Mouse (Mus musculus): Measurements from ENCODE around the gene Gab1.

Gab1 gene

DNA sequence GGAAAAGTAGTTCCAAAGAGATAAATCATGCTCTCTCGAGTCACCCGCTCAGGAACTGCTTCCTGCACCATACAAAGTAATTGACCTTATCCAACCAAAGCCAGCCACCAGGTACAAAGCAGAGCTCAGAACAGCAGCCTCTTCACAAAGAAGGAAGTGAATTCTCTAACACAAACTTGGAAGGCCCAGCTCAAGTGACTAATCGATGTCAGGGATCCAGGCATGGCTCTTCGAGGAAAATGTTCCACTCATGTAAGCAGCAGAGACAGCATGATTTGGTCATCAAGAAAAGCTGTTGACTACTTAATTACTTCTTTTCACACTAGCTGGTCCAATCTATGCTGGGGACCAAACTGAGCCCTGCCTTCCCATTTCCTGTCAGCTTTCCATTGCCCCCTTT is 69.4 kb downstream of the Gab1 start:
- DNase-seq (ENCODE audit: low spot score), result no peak

DNA sequence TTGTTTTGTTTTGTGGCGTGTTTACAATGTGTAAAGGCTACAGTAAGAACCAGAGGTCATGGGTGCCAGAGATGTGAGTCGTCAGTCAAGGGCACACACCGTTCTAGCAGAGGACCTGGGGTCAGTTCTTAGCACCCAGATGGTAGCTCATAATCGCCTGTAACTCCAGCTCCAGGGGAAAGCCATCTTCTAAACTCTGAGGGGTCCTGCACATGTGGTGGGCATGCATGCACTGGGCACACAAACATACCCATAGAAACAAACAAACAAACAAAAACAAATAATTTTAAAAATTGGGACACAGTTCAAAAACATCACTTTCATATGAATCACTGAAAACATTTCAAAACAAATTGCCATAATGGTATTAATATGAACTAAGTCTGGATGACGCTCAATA is 69.9 kb downstream of the Gab1 start:
- DNase-seq (ENCODE audit: low spot score), result no peak

DNA sequence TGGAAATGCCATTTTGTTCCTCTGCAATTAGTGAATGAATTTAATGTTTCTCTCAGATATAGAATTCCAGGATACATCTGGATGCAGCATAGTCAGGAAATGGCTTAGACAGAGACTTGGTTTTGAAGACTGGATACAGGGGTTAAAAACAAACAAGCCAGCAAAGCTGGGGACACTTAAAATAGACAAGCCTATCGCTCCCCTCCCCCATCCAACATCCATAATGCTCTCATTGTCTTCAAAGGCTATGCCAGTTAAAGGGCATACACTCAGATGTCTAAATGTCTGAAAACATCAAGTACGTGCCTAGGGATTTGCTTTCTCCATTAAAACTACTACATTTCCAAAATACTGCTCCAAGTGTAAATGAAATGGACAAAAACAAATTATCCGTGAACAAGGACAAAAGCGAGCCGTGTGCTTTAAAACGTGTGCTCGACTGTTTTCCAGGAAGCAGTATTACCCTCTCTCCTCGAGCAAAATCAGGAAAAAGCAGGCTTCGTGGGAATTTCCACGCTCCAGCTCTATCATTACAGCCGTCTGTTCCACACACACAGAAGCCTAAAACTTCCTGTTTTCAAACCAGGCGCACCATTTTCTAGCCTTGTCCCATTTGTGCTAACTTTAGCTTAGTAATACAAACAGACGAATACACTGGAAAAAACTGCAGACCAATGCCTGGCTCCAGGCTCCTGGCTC is 72.4 kb downstream of the Gab1 start:
- DNase-seq (ENCODE audit: low spot score), result no peak

DNA sequence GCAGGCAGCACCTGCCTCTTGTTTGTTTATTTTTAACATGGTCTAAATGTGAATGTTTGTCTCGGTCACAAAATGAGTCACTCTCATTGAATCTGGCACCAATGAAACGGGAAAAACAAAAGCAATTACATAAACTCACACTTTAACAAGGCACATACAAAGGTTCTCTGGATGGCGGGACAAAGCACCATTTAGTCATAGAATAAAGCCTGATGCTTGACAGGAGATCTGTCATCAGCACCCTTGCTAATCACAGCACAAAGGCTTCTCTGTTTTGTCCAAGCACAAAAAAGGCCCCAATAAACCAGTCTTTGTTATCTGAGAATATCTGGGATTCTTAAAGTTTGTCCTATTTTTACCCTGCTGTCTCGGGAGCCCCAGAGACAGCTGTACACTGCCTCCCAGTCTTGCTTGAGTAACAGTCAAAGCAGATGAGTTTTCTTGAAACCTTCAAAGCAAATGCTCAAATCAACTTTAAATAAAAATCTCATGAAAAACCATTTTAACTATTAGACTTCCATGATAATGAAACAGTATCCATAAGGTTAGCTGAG is 76.2 kb downstream of the Gab1 start:
- no peak for DNase-seq (ENCODE audit: low spot score)

DNA sequence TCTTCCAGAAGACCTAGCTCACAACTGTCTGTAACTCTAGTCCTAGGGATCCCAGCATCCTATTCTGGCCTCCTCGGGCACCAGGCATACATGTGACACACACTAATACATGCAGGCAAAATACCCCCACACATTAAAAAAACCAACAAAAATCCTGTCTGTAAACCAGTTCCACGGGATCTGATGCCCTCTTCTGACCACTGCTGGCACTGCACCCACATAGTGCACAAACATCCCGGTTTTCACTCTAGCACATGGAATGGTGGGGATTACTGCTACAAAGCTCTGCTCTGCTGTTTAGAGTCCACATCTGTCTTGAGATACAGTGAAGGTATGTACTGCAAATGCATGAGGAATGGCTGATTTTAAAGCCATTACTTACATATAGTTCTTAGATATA is 81.5 kb downstream of the Gab1 start:
- DNase-seq (ENCODE audit: low spot score), result no peak

DNA sequence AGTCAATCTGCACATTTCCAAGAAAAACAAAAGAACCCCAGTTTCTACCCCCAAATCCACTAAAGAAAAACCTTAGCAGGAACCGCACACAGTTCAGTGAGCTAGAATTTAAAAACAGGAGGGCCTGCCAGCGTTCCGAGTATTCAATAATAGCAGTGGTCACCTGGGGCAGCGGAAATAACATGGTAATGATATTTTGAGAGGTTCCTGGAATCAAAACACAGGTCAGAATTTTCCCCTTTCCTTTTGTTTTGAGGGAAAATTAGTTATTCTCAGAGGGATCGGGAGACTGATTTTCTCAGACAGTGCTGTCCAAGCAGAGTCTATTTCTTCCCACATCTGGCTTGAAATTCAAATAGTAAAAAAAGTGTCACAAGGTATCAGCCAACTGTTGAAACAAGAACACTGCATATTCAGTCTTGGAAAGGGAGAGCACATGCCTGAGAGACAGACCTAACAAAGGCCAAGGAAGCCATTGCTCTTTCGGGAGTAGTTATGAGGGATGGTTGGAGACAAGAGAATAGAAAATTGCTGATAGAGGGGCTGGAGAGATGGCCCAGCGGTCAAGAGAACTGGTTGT is 82.0 kb downstream of the Gab1 start:
- DNase-seq (ENCODE audit: low spot score), result no peak

DNA sequence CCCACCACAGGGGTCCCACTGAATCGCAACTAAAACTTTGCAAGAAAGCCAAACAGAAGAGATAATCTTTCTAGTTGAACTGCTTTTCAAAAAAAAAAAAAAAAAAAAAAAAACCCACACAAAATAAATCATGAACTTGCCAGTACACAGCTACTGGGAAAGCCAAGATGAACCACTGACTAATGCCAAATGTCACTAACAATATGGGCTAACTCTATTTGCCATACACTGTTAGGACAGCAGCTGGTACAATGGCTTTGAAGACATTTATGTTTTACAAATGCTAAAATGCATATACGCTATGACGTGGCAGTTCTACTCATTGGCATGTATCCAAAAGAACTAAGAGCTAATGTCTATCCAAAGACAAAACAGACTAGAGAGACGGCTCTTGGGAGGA is 84.2 kb downstream of the Gab1 start:
- no peak for DNase-seq (ENCODE audit: low spot score)

DNA sequence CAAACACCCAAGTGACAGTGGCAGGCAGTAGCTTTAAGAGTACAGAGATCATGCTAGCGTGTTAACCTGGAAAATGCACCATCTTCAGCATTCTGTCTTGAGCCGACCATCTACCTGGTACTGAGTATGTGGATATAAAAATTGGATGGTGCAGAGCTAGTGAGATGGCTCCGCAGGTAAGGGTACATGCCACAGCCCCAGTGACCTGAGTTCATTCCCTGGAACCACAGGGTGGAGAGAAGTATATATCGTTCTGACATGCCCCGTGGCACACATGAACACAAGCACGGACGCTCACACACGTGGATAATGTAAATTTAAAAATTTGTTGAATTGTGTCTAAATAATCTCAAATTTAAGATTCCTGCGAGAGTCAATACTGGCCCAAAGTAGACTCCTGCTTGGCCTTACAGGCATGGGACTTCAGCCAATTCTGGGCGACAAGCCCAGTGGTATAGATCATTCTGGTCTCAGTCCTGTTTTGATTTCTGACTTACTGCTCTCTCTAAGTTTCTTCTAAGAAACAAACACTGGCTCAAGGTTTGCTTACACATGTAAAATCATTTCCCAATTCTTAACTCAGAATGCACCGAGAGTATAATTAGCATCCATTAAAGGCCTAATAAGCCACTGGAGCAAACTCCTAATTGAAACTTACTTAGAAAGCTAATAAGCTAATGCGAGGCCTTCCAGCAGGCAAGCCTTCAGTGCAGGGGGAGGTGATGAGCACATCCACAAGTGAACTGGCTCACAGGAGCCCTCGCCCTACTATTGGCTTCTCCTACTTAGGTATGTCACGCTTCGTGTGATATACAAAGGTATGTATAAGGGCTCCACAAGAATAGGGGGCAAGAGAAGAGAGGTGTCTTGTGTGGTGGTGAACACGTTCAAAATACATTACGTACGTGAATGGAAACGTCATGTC is 85.5 kb downstream of the Gab1 start:
- no peak for DNase-seq (ENCODE audit: low spot score)

DNA sequence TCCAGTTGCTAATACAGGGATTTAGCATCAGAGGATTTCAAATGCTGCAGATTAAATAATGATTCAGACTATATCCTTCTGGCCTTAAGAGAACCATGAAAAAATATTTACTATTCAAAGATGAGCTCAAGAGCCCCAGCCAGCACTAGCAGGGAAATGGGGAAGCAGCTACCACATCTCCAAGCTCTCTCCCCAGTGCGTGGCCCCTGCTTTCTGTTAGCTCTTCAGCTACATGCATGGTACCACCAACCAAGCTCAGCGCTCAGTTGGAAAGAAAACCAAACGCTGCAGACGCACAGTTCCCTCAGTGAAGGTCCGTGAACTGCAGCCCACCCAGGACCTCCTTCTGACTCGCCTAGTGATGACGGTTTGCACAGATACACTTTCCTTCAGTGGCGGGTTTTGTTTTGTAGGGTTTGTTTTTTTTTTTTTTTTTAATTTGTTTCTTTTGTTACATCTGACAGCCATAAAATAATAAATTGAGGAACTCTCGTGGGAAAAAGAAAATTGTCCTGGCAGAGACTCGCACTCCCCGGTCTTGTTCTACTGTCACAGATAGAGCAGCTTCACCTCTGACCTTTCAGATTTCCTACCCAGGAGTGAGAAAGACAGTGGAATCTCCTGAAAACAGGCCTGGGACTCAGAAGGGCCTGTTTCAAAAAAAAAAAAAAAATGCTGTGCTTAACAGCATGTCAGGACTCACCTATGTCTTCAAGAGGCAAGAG is 86.4 kb downstream of the Gab1 start:
- no peak for DNase-seq (ENCODE audit: low spot score)

DNA sequence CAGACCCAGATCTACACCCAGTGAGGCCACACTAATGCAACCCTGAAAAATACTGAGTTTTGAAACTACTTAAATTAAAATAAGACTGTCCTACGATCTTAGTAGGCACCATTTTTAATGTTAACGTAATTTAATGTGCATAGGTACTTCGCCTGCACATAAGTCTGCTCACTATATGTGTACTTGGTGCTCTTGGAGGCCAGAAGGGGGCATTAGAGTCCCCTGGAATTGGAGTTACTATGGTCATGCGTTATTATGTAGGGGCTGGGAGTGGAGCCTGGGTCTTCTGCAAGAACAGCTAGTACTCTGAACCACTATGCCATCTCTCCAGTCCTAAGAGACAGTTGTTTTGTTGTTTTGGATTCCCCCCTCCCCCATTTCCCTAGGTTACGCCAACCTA is 88.1 kb downstream of the Gab1 start:
- DNase-seq (ENCODE audit: low spot score), result no peak

DNA sequence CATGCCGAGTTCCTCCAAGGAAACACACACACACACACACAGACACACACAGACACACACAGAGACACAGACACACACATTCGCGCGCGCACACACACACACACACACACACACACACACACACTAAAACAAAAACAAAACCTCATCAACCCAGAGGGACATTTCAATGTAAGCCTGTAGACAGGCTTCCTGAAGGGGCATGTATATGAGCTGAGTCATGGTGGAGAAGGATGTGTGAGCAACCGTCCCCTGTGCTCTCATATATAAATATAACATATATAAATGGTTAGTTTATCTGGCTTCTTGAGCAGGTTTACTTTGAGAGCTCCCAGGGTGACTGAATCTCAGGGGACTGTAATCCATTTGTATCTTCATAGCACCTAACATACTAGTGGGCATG is 91.0 kb downstream of the Gab1 start:
- DNase-seq (ENCODE audit: low spot score), result no peak

DNA sequence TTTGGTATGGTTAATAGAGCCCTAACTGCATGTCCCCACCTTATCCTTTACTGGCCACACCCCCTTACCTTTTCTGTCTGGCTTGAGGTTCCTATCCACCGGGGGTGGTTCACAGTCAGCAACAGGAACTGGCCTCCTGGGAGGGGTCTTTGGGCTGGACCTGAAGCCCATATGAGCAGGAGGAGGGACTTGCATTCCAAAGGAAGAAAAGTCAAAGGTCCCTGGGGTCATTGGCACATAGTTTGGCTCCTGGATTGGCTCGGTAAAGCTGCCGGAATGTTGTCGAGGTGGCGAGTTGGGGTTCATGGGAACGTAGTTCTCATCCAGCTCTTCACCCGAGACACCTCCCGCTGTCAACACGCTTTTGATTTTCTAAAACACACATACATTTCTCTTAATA is 95.8 kb downstream of the Gab1 start:
- DNase-seq (ENCODE audit: low spot score), result no peak

DNA sequence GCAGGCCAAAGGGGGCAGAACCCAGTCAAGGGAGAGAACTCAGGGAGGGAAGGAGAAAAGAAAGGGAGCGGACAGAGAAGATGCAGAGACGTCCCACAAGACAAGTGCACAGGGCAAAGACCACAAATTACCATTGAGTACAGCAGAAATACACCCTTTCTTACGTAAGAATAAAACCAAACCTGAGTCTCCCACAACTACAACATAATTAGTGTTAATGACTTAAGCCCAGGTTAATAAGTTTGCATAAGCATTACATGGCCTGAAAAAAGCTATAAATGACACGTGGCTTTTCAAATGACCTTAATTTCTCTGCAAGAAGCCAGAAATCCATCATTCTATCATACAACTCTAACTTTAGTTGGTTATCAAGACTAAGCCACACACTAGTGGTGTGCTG is 97.0 kb downstream of the Gab1 start:
- no peak for DNase-seq (ENCODE audit: low spot score)

DNA sequence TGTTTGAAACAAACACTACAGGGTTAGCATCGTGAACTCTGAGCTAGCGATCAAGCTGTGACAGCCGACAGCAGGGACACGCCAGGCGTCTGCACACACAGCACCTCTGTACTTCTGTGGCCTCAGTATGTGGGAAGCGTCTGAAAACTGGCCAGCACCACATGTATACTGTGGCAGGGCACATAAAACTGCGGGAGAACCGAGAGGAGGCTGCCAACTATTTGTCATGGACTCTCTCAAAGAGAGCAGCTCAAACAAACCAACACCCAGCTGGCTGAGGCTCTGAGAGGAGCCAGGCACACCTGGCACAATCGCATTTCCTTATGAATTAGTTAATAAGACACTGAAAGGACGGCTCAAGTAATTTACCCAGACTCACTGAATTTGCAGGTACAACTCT is 99.0 kb downstream of the Gab1 start:
- DNase-seq (ENCODE audit: low spot score), result no peak

DNA sequence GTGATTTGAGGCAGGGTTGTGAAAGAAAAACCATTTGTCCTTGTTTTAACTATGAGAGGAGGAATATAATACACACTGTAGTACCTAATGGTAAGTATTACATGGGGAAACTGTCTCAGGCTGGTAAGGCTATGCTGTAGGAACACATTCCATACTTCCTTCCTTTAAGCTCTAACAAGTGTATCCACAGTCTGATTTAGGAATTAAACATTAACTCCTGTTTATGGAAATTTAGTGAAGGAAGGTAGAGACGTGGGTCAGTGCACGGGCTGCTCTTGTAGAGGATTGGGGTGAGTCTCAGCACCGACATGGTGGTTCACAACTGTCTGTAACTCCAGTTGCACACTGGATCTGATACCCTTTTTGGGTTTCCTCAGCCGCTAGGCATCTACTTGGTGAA is 100.0 kb downstream of the Gab1 start:
- no peak for DNase-seq (ENCODE audit: low spot score)

DNA sequence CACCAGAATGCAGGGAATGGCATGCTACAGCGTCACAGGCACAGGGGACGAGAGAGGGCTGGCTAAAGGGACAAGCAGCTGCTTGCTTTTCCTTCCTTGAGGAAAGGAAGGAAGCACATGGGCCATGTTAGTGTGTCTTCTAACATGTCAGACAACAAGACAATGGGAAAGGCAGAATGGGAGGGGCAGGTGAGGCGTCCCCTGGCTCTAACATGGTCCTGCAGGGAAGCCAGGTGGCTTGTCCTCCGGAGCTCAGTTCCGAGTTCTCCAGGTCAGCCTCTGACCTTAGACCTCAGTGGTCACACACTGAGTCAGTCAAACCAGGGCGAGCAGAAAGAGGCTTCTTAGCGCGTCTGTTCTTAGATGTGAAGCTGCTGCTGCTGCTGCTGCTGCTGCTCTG is 103.9 kb downstream of the Gab1 start:
- no peak for DNase-seq (ENCODE audit: low spot score)

DNA sequence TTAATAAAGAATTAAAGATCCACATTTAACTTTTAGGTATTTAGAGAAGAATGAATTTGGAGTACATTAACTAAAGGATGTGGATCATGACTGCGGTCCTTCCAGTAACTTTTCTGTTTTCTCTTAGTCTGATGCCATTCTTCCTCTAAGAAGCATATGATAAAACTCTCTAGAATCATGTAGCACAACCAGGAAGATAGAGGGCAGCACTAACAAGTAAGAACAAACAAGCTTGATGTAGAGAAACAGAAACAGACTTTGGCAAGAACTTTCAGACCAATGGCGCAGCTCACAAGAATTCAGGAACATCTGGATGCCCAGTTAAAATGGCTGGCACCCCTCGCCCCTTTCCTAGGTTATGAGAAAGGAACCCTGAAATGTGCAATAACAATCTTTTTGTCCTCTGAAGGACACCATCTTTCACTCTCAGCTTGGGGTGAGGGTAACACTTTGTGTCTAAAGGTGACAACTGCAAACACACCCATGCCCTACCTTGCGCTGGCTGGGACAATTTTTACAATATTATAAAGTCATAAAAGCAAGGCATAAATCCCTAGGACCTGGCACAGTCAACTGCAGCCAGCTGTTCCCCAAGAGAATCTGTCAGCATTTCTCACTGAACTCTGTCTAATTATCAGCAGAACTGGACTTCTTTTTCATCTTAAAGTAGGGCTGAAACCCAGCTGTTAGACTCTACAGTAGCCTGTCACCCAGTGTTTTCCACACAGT is 107.4 kb downstream of the Gab1 start:
- DNase-seq (ENCODE audit: low spot score), result no peak

DNA sequence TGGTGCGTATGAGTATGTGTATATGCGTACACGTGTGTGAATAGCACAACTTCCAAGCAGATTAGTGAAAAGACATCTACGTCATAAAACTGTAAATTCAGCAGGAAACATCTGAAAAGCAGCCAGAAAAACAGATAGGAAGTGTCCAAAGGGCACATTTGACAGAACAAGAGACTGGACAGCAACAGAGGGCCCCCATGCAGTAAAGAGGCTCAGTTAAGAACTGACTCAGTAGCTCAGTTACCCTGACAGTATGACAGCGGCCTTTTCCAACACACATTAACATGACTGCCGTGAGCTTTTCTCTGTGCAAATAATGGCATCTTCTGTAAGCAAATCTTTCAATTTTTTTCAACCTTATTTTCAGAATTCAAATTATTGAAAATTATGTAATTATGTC is 111.9 kb downstream of the Gab1 start:
- DNase-seq (ENCODE audit: low spot score), result no peak

DNA sequence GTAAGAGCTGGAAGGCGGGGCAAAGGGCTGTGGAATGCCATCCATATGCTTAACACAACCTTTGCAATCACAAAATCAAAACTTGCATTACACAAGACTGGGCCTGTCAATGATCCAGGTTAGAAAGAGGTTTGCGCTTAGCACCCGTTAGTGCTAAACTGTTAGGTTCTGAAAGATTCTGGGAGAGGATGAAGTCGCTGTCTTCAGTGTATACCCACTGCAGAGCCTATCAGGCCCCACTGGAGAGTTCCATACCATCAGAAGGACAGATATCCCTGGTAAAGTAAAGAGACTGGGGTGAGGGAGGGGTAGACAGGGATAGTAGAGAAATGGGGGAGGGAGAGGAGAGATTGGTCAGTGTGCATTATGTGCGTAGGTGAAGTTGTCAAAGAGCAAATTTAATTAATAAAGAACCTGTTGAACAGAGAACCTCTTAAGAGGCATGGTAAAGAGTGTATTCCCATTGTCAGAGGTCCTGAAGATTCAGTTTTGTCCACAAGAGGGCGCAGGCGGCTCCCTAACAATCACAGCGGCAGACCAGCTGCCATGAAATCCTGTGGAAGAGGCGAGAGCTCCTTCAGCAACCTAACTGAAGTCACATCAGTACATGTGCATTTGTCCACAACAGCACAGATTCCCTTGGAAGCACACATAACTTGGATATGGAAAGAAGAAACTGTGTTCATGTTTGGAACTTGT is 127.2 kb downstream of the Gab1 start:
- DNase-seq (ENCODE audit: low spot score), result peak; percentile 38

DNA sequence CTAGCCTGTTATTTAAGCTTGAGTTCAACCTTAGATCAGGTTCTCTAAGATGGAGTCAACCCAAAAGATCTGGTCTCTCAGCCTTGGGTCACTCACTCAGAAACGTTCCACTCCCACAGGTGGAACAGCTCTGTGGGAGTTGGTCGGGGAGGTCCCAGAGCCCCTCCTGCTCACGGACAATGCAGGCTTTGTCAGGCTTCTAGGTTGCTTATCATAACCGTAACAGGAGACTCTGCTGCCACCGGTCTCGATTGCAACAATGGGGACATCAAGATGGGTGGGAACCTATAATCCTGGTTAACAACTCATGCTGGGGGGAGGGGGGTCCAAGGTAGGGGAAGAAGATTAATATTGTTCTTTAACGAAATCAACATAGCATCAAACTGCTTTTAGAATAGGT is 127.9 kb downstream of the Gab1 start:
- DNase-seq (ENCODE audit: low spot score), result no peak

DNA sequence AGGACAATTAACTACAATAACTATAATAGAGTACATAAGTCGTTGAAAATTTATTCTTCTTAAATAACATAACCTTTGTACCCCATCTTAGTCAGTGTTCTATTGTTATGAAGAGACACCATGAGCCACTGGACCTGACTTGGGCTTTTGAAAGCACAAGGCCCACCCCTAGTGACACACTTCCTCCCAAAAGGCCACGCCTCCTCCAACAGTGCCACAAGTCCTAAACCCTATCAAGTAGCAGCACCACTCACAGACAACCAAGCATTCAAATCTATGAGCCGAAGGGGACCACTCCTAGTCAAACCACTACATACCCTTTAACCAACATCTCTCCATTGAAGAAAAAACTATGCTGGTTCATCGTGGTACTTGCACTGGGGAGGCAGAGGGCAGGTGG is 131.2 kb downstream of the Gab1 start:
- no peak for DNase-seq (ENCODE audit: low spot score)

Data from ovary, adult 18-20 months (tissue).